Mouse (Mus musculus): ENCODE data around the gene AW551984.

DNA sequence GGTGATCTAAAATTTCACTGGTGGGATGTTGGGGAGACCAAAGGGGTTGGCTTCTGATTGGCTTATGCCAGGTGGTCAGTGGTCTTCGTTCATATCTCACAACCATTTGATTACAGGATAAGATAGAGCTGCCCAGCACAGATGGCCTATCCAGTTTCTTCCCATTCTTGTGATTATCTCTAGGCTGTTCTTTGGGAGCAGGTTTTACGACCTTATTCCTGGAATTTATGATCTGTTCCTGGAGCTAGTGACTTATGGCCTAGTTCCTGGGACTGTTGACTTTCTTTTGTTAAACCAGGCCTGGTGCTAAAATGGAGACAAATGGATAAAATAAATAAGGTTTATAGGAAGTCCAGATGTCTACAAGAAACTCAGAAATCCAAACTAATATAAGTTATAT, 20.5 kb upstream of the AW551984 start:
- no peak for TF ChIP-seq POLR2A (IDR thresholded peaks at IDR 0.05; ENCODE audit: low read depth, low read length)
- TF ChIP-seq CTCF (conservative IDR thresholded peaks at IDR 0.05; ENCODE audit: insufficient read depth, insufficient read length, low read depth, low read length), result no peak

Data from kidney, adult 2 months (tissue).